Mouse (Mus musculus): Measurements from ENCODE around the gene Mical3. TPM values are rescaled to one million over a fixed set of nuclear protein-coding genes. Genes with fewer than 3 reads are reported as not detected.

Mical3 gene
- total RNA-seq, 2 experiments from 2014 or later: 53.3 to 71.9 TPM

DNA sequence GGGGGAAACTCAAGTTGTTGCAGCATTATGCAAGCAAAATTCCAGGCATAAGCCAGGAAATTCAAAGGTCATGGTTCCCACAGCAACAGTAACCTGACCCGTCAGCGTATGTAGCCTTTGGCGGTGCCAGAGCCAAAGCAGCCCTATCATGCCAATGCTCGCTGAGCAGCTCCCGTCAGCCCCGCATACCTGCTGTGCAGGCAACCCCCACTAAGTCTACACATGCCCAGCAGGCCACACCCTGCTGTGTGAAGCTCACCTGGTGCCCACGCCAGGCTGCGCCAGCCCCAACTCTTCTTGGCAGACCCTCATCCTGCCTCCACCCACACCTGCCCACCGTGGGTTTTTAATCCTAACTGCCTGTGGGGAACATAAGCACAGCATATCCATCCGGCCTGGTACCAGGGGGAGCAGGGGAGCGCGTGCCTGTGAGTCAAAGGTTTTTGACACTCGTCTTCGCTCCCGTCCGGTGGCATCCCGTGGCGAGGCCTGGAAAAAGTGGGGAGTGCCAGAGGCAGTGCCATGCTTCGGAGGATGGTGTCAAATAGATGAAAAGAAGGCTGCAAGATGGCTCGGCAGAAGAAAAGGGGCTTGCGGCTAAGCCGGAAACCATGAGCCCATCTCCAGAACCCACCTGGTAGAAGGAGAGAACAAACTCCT lies 43.1 kb downstream of the Mical3 start:
- H3K4me3 ChIP-seq: peak overlapping the region; percentile 47
- H3K27ac ChIP-seq: peak overlapping the region; percentile 87
- peak; percentile 88 for DNase-seq
- no peak for TF ChIP-seq CTCF (IDR thresholded peaks at IDR 0.05)
- intact Hi-C loops (cut with DNase I): no loop called here

DNA sequence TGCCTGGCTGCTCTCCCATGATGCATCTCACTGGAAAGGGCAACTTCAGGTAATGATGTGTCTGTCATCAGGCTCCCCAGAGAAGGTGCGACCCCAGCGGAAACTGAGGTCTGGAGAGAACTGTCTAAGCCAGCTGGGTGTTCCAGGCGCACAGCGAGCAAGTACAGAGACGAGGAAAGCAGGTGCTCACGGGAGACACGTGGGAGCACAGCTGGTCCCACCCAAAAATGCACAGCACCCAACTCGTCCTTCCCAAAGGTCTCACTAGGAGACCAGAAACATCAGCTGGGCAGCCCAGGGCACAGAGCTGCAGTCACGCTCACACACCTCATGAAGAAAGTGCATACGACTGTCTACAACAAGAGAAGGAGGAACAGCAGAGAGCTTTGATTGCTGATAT lies 43.7 kb downstream of the Mical3 start:
- Histone ChIP-seq H3K27ac (peak overlapping the region; percentile 87), H3K4me3 (peak overlapping the region; percentile 47)
- TF ChIP-seq CTCF (IDR thresholded peaks at IDR 0.05): no peak
- DNase-seq: peak; percentile 46
- intact Hi-C loops (cut with DNase I): no loop called here

DNA sequence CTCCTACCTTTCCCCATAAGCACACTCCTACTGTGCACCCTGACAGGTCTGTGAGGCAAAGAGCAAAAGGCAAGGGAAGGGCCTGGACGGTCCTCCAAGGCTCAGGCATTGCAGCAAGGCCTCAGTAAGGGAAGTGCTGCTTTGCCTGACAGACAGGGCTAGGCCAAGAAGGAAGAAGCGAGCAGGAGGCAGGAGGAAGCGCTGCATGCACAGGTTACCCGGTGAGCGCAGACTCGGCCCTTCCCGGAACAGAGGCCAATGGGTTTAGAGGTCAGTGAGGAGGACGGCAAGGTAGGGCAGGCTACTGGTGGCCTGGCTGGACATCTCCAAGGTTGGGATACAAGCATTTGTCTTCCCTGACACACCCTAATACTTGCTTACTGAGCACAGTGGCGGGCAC lies 44.6 kb downstream of the Mical3 start:
- TF ChIP-seq CTCF (IDR thresholded peaks at IDR 0.05): no peak
- no peak for DNase-seq
- Histone ChIP-seq H3K4me3 (no peak overlapping the region), H3K27ac (peak overlapping the region; percentile 87)
- intact Hi-C loops (cut with DNase I): no loop called here

DNA sequence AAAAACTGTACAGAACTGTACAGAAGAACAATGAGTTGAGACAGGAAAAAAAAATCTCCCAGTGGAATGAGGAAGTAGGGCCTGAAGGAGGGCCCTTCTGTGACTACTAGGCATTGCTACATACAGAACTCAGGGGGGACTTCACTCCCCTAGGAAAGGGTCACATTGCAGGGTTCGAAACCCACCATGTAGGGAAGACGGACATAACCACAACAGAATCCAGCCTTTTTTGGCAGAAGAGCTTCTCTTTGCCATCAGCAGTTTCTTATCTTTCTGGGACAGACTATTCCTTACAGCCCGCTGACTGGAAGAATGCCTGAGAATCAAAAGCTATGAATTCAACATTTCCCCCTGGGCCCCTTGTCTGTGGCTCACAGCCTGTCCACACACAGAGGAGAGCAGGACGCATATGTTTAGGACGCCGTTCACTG lies 46.7 kb downstream of the Mical3 start:
- Histone ChIP-seq H3K27ac (peak overlapping the region; percentile 31; the same call in 1 of the 2 replicates), H3K4me3 (no peak overlapping the region)
- no peak for DNase-seq
- intact Hi-C loops (cut with DNase I): no loop called here
- TF ChIP-seq CTCF (IDR thresholded peaks at IDR 0.05): no peak

DNA sequence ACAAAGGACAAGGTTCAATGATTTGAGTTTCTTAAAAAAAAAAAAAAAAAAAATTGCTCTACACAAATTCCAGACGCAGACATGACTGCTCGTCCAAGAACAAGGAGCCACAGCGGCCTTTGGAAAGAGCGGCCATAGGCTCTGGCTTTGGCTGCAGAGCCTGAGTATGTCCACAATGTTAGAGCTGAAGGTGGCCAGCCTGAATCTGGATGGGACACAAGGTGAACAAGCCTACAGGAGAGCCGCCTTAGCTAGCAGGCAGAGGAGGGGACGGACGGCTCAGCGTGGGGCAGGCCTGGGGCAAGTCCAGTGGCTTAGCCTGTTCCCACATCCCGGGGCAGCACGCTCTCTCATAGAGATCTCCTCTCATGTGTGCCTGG lies 48.7 kb downstream of the Mical3 start:
- DNase-seq: no peak
- Histone ChIP-seq H3K4me3 (no peak overlapping the region), H3K27ac (peak overlapping the region; percentile 20)
- intact Hi-C loops (cut with DNase I): no loop called here
- TF ChIP-seq CTCF (IDR thresholded peaks at IDR 0.05): no peak

DNA sequence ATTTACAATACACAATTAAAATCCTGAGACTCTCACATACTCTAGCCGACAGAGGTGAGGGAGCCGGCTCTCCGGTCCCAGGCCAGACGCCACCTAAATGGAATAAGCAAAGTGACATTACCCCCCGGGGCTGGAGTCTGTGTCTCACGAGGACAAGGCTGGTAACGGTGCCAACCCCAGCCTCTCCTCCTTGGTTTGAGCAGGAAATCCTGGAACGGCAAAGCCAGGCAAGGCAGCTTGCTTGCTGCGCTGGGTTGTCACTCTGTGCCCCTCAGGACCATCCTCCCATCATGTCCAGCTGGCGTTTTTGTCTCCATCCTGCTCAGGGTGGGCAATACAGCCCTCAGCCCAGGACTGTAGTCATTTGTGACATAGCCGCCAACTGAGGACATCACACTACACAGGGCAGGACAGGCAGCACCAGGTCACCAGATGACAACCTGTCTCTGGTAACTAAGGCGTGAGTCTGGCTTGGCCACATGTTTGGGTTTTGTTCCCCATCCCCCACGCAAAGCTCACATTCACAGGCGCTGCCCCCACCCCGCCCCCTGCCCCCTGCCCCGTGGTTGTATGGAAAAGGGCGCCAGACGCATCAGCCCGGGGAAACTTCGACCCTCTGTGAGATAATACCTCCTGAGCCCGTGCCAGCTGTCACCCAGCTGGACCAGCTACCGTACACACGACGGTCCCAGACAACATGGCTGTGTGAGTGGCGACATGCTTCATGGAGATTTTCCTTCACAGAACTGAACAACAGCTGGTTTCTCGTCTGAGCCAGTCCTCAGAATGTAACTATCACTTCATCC lies 49.3 kb downstream of the Mical3 start:
- intact Hi-C loops (cut with DNase I): no loop called here
- DNase-seq: no peak
- H3K4me3 ChIP-seq: no peak overlapping the region
- TF ChIP-seq CTCF (IDR thresholded peaks at IDR 0.05): no peak
- no peak overlapping the region for H3K27ac ChIP-seq

DNA sequence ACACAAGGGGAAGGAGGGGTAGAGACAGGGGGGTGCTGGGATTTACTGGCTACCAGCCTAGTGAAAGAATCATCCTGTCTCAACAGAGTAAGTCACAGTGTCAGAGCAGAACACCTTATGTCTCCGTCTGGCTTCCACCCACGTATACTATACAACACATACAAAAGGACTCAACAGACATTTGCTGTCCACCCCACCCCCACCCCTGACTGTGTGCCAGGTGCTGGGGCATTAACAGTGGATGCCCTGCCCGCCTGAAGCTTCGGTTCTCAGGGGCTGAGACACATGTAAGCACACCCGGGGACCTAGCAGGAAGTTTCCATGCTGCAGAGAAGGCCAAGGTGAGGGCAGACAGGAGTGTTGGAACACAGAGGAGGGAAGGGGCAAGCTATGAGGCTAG lies 52.6 kb downstream of the Mical3 start:
- Histone ChIP-seq H3K4me3 (no peak overlapping the region), H3K27ac (no peak overlapping the region)
- DNase-seq: no peak
- no peak for TF ChIP-seq CTCF (IDR thresholded peaks at IDR 0.05)
- intact Hi-C loops (cut with DNase I): no loop called here

DNA sequence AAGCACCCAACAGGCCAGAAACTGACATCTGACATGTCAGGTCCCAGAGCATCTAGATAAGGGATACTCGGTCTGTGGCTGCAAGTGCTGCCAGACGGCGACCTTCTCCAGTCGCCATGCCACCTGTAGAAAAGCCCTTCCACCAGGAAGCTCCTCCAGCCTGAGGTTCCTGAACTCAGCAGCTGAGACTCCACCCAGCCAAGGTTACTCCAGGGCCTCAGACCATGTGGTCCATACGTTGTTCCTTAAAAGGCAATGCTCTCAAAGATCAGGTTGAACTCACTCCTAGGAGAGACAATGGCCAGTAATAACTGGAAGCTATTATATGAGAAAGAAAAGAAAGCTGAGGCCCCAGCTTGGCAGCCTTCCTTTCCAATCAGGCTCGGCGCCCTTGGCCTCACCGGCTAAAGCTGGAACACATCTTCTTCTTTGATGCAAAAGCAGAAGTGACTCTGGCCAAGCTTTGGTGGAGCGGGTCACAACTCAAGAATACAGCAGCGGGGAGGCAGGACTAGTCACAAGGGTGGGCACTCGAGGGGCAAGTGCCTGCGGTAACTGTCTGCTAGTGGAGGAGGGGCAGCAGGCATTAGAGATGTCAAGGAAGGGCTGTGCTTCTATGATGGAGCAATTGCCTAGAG lies 53.8 kb downstream of the Mical3 start:
- intact Hi-C loops (cut with DNase I): no loop called here
- no peak overlapping the region for H3K4me3 ChIP-seq
- TF ChIP-seq CTCF (IDR thresholded peaks at IDR 0.05): no peak
- DNase-seq: peak; percentile 12
- no peak overlapping the region; the same call in 1 of the 2 replicates for H3K27ac ChIP-seq

DNA sequence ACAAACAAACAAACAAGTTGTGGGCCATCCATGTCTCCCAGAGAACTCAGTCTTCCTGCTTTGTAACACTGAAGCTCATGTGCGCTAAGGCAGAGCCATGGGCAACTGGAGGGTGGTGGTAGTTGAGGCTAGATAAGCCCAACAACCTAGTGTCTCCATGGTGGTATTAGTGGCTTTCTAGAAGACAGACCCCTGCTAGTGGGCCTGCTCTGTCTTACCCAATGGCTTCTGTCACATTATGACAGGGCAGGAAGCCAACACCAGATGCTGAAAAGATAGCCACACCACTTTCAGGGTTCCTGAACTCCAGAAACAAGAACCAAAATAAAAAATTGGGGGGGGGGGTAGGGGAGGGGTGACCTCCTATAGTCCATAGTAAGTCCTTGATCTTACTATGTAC lies 55.0 kb downstream of the Mical3 start:
- DNase-seq: no peak
- TF ChIP-seq CTCF (IDR thresholded peaks at IDR 0.05): no peak
- H3K4me3 ChIP-seq: no peak overlapping the region
- intact Hi-C loops (cut with DNase I): no loop called here
- H3K27ac ChIP-seq: peak overlapping the region; percentile 20; the same call in 1 of the 2 replicates

DNA sequence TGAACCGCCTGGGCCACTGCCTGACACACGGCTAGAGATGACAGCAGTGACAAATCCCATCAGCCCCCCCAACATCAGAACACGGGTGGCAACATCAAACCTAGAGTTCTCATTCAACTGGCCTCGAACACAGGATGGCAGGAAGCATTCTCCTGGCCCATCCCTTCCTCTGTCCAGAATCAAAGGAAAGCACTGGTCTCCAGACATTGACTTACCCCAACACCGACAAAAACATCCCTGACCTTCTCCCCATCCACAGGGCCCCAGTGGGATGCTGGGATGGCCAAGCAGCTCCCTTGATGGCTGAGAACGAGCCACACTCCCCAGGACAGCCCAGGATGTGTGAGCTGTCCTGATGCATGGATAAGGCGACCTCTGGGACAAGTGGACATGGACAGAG lies 57.5 kb downstream of the Mical3 start:
- no peak overlapping the region for H3K4me3 ChIP-seq
- intact Hi-C loops (cut with DNase I): no loop called here
- TF ChIP-seq CTCF (IDR thresholded peaks at IDR 0.05): no peak
- peak overlapping the region; percentile 49 for H3K27ac ChIP-seq
- DNase-seq: no peak

DNA sequence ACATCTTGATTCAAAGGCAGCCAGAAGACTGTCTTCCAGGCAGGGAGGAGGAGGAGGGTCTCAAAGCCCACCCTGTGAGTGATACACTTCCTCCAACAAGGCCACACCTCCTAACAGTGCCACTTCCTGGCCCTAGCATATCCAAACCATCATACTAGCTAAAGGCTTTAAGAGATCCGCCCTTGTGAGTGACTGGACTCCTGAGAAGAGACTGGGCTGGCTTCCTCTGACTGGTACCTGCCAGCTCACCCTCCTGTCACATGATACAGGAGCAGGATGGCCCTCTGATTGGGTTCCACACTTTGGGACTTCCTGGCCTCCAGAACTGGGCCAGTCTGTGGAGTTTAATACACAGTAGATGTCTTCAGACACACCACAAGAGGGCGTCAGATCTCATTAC lies 58.2 kb downstream of the Mical3 start:
- H3K27ac ChIP-seq: peak overlapping the region; percentile 49
- TF ChIP-seq CTCF (IDR thresholded peaks at IDR 0.05): peak; percentile 4; the same call in 1 of the 2 replicates
- DNase-seq: no peak

DNA sequence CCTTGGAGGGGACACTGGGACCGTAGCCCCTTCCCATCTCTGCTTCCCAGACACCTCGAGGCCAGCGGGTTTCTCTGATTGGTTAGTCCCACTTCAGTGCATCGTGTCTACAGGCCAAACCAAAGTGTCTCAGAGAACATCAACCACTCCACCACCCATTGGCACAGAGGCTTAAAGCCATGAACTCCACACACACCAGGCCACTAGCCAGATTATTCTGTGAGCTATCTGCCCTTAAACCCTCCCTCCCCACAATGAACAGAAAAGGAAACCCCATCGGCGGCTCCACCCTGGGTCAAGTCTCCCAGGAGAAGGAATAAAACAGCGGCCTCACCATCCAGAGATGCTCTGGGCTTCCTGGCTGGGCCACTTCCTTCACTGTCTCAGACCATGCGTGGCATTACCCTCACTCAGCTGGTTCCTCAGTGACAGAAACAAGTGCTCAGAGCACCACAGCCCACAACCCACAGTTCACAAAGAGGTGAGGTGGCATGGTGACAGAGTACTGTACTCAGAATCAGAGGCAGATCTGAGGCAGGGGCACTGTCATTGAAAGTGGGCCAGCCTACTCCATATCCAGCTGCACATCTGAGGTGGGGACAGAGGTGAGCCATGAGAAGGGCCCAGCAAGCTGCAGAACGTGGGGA lies 60.1 kb downstream of the Mical3 start:
- Histone ChIP-seq H3K27ac (peak overlapping the region; percentile 59), H3K4me3 (no peak overlapping the region)
- no peak for TF ChIP-seq CTCF (IDR thresholded peaks at IDR 0.05)
- intact Hi-C loops (cut with DNase I): no loop called here
- no peak for DNase-seq

More for the DNA sequence above, 58.2 kb downstream of the Mical3 start:
- intact Hi-C loops (cut with DNase I): no loop called here
- H3K4me3 ChIP-seq: no peak overlapping the region

DNA sequence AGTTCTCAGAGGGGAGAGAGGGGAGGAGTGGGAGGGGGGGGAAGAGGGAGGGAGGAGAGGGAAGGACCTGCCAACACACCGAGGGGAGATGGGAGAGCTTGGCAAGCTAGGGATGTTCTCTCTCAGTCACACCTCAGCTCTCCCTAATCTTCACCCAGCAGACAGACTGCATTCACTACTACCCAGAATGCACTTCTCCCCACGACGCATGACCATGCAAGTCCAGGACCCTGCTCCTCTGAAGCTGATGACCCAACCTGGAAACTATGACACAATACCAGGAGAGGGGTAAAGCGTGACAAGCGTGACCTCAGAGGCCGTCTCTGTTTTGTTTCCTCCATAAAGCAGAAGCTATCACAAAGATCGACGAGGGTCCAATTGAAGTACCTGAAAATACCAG lies 61.6 kb downstream of the Mical3 start:
- H3K4me3 ChIP-seq: no peak overlapping the region
- no peak for TF ChIP-seq CTCF (IDR thresholded peaks at IDR 0.05)
- no peak overlapping the region for H3K27ac ChIP-seq
- intact Hi-C loops (cut with DNase I): no loop called here
- no peak for DNase-seq

Measured in gastrocnemius, adult 2 months (tissue).